Mouse (Mus musculus) natural killer cell, adult 2 months (primary cell): ENCODE results near the gene Rps29.
A peak's percentile ranks its signal among the peaks of the same experiment; 100 is the strongest.
"Not testable (repeated sequence)": the region's sequence is repeated elsewhere in the genome, so short reads cannot be mapped to it uniquely, and the experiment has no call there.

Experiments used
- DNase-seq, 2 experiments: peaks; one replicate each; pipeline ENCODE4 v3.0.0; 2022; ENCODE audit warnings: low spot score in 2 of 2

The Rps29 gene

GRCm38 (mm10) chr12:69179371-69179770 lies 20.4 kb upstream of the Rps29 start:
- DNase-seq: no peak

GRCm38 (mm10) chr12:69177526-69177925 lies 18.5 kb upstream of the Rps29 start:
- no peak for DNase-seq

- DNase-seq: no peak
Measured at GRCm38 (mm10) chr12:69175975-69176374, 17.0 kb upstream of the Rps29 start.

- no peak for DNase-seq
Measured at GRCm38 (mm10) chr12:69171307-69171706, 12.3 kb upstream of the Rps29 start.

- DNase-seq: peak; percentile 89 to 90
Measured at GRCm38 (mm10) chr12:69168461-69169106, 9.6 kb upstream of the Rps29 start, which contains the start of gene Lrr1. Lrr1 (plus strand) TSS chr12:69168814.

GRCm38 (mm10) chr12:69167656-69168460 lies 8.9 kb upstream of the Rps29 start:
- no peak for DNase-seq

GRCm38 (mm10) chr12:69166861-69167581 lies 8.0 kb upstream of the Rps29 start:
- DNase-seq: not testable (repeated sequence)

GRCm38 (mm10) chr12:69164904-69165303 lies 5.9 kb upstream of the Rps29 start:
- DNase-seq: no peak

GRCm38 (mm10) chr12:69163586-69163985 lies 4.6 kb upstream of the Rps29 start:
- not testable (repeated sequence) for DNase-seq

- DNase-seq: not testable (repeated sequence)
Measured at GRCm38 (mm10) chr12:69160677-69161076, 1.7 kb upstream of the Rps29 start.

- peak; percentile 5 to 47 for DNase-seq
Measured at GRCm38 (mm10) chr12:69159578-69159940, 573 bp upstream of the Rps29 start.

GRCm38 (mm10) chr12:69158366-69158764 lies 621 bp downstream of the Rps29 start:
- DNase-seq: no peak

GRCm38 (mm10) chr12:69157107-69157506 lies 1.9 kb downstream of the Rps29 start:
- DNase-seq: no peak

GRCm38 (mm10) chr12:69156436-69156835 lies 2.5 kb downstream of the Rps29 start:
- no peak for DNase-seq

- no peak for DNase-seq
Measured at GRCm38 (mm10) chr12:69155923-69156322, 3.1 kb downstream of the Rps29 start.

- no peak for DNase-seq
Measured at GRCm38 (mm10) chr12:69150049-69150448, 8.9 kb downstream of the Rps29 start.

- no peak for DNase-seq
Measured at GRCm38 (mm10) chr12:69147166-69147735, 11.7 kb downstream of the Rps29 start.

GRCm38 (mm10) chr12:69143460-69143859 lies 15.5 kb downstream of the Rps29 start:
- DNase-seq: no peak

GRCm38 (mm10) chr12:69139841-69140240 lies 19.1 kb downstream of the Rps29 start:
- DNase-seq: no peak

- no peak for DNase-seq
Measured at GRCm38 (mm10) chr12:69139201-69139600, 19.8 kb downstream of the Rps29 start.

- DNase-seq: peak in 1 of 2 experiments; percentile 15
Measured at GRCm38 (mm10) chr12:69131981-69132380, 27.0 kb downstream of the Rps29 start.

GRCm38 (mm10) chr12:69131267-69131666 lies 27.7 kb downstream of the Rps29 start:
- DNase-seq: no peak
